Comparison of ENCODE assay signal across 25 mouse cellular contexts in the genomic region with DNA sequence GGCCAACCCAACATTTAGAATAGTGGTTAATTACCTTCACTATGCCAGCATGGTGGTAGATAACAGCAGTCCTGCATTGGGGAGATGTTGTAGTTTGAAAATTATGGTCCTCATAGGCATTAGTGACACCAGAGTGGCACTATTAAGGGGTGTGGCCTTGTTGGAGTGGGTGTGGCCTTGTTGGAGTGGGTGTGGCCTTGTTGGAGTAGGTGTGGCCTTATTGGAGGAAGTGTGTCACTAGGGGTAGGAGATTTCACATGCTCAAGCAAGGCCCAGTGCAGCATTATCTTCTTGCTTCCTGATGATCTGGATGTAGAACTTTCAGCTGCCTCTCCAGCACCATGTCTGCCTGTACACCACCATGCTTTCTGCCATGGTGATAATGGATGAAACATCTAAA.
"Had no signal": no experiment of that assay in that cellular context is flagged by ENCODE, and none has a peak within 500 bp of the region (broad histone marks: within the 10 kb centered on the region; RNA-seq: fewer than 3 reads in every experiment).

No protein-coding gene starts in this region.

- H3K36me3 ChIP-seq: heart, embryonic 10.5 days; heart, embryonic 12.5 days; hindbrain, embryonic 10.5 days; hindbrain, embryonic 12.5 days; intestine, embryonic 15.5 days; limb, embryonic 13.5 days; limb, embryonic 15.5 days; liver, embryonic 13.5 days had no signal

- DNase-seq: gastrocnemius, adult 2 months; gastrocnemius, postnatal 10 days; gastrocnemius, postnatal 25 days; heart, adult 18-20 months; heart, postnatal 10 days; heart, postnatal 4 days; kidney, adult 18-20 months; kidney, adult 8-10 months; kidney, postnatal 10 days; kidney, postnatal 25 days; kidney, postnatal 4 days; liver, embryonic 13.5 days had no signal

- H3K27me3 ChIP-seq: heart, embryonic 12.5 days; hindbrain, embryonic 12.5 days; intestine, embryonic 15.5 days; limb, embryonic 13.5 days; limb, embryonic 15.5 days; liver, embryonic 13.5 days had no signal

- ATAC-seq: hindbrain, embryonic 16.5 days; inflammation-experienced regulatory T-cells, adult 6 months; intestine, embryonic 15.5 days; intestine, postnatal 0 days had no signal

- H3K9ac ChIP-seq: heart, embryonic 12.5 days; hindbrain, embryonic 12.5 days; hindbrain, embryonic 14.5 days; intestine, embryonic 15.5 days; limb, embryonic 13.5 days; limb, embryonic 15.5 days; liver, embryonic 13.5 days had no signal

- H3K27ac ChIP-seq: gastrocnemius, adult 2 months; heart, embryonic 10.5 days; hindbrain, embryonic 10.5 days; hindbrain, embryonic 12.5 days; hindbrain, embryonic 14.5 days; intestine, embryonic 15.5 days; layer of hippocampus, adult 2 months; left cerebral cortex, adult 2 months; limb, embryonic 13.5 days; limb, embryonic 15.5 days; liver, embryonic 13.5 days had no signal

- H3K9me3 ChIP-seq: heart, embryonic 10.5 days; hindbrain, embryonic 12.5 days; intestine, embryonic 15.5 days; limb, embryonic 13.5 days; limb, embryonic 15.5 days; liver, embryonic 13.5 days had no signal

- H3K4me2 ChIP-seq: heart, embryonic 12.5 days; hindbrain, embryonic 12.5 days; hindbrain, embryonic 14.5 days; intestine, embryonic 15.5 days; limb, embryonic 13.5 days; limb, embryonic 15.5 days; liver, embryonic 13.5 days had no signal

- H3K4me1 ChIP-seq: intestine, embryonic 15.5 days; limb, embryonic 15.5 days had no signal

- H3K4me3 ChIP-seq: gastrocnemius, adult 2 months; heart, embryonic 10.5 days; heart, embryonic 12.5 days; hindbrain, embryonic 10.5 days; hindbrain, embryonic 12.5 days; intestine, embryonic 15.5 days; layer of hippocampus, adult 2 months; left cerebral cortex, adult 2 months; limb, embryonic 13.5 days; limb, embryonic 15.5 days; liver, embryonic 13.5 days had no signal
